In genomic region chr17:88611057-88611456, GRCm38 (mm10) we compare ENCODE assay signal across 27 mouse cellular contexts. TPM values are rescaled to one million over a fixed set of nuclear protein-coding genes. Genes with fewer than 3 reads are reported as not detected.
"Had no signal": no experiment of that assay in that cellular context is flagged by ENCODE, and none has a peak within 500 bp of the region (broad histone marks: within the 10 kb centered on the region; RNA-seq: fewer than 3 reads in every experiment).

No protein-coding gene starts in this region.

- H3K4me2 ChIP-seq: heart, embryonic 11.5 days; heart, embryonic 13.5 days; heart, embryonic 15.5 days; hindbrain, embryonic 13.5 days; hindbrain, embryonic 15.5 days; kidney, embryonic 15.5 days; limb, embryonic 15.5 days; liver, embryonic 12.5 days had no signal

- H3K4me1 ChIP-seq: hindbrain, embryonic 13.5 days; hindbrain, embryonic 15.5 days; kidney, embryonic 15.5 days had no signal

- H3K36me3 ChIP-seq: heart, embryonic 15.5 days; hindbrain, embryonic 13.5 days; hindbrain, embryonic 15.5 days; kidney, embryonic 15.5 days; limb, embryonic 15.5 days; liver, embryonic 12.5 days had no signal

- H3K9me3 ChIP-seq: heart, embryonic 13.5 days; heart, embryonic 15.5 days; hindbrain, embryonic 13.5 days; hindbrain, embryonic 15.5 days; kidney, embryonic 15.5 days; limb, embryonic 15.5 days; liver, embryonic 12.5 days had no signal

- DNase-seq: gastrocnemius, postnatal 14 days; gastrocnemius, postnatal 36 days; heart, adult 11 months; heart, adult 2 months; heart, postnatal 14 days; heart, postnatal 36 days; kidney, adult 11 months; kidney, adult 2 months; kidney, adult 9 months; kidney, postnatal 10 days; kidney, postnatal 25 days; kidney, postnatal 4 days had no signal

- H3K27ac ChIP-seq: heart, adult 2 months; heart, embryonic 13.5 days; heart, embryonic 15.5 days; hindbrain, embryonic 13.5 days; hindbrain, embryonic 15.5 days; hindbrain, postnatal 0 days; kidney, embryonic 15.5 days; layer of hippocampus, adult 2 months; left cerebral cortex, adult 2 months; liver, embryonic 12.5 days; liver, embryonic 14.5 days had no signal

- H3K27me3 ChIP-seq: heart, embryonic 13.5 days; heart, embryonic 15.5 days; hindbrain, embryonic 13.5 days; hindbrain, embryonic 15.5 days; kidney, embryonic 15.5 days; limb, embryonic 15.5 days; liver, embryonic 12.5 days had no signal

- H3K9ac ChIP-seq: heart, embryonic 13.5 days; heart, embryonic 15.5 days; hindbrain, embryonic 13.5 days; hindbrain, embryonic 15.5 days; kidney, embryonic 15.5 days; limb, embryonic 15.5 days; liver, embryonic 12.5 days; liver, embryonic 14.5 days had no signal

- H3K4me3 ChIP-seq: heart, adult 2 months; heart, embryonic 13.5 days; heart, embryonic 15.5 days; hindbrain, embryonic 13.5 days; hindbrain, embryonic 15.5 days; kidney, embryonic 15.5 days; layer of hippocampus, adult 2 months; left cerebral cortex, adult 2 months; limb, embryonic 15.5 days; liver, embryonic 12.5 days had no signal

- ATAC-seq: hindbrain, postnatal 0 days; intestine, embryonic 16.5 days; liver, embryonic 12.5 days had no signal

RNA-seq across cellular contexts. Expression of gene Gtf2a1l, which starts 57.4 kb away (rescaled TPM):
- polyA plus RNA-seq: heart, embryonic 13.5 days; heart, postnatal 0 days; kidney, embryonic 15.5 days; limb, embryonic 15.5 days; liver, adult 2 months; liver, embryonic 12.5 days; liver, embryonic 14.5 days had no signal
